Mouse (Mus musculus) hindbrain, embryonic 11.5 days (tissue): ENCODE measurements at regions not wholly inside any gene's neighbourhood (a gene's known extent, or its start where the extent isn't known, plus 50 kb on each side); places are given as distances from the start of the nearest gene placed in this dataset.
A peak's percentile ranks its signal among the peaks of the same experiment; 100 is the strongest.
"Not testable (repeated sequence)": the region's sequence is repeated elsewhere in the genome, so short reads cannot be mapped to it uniquely, and the experiment has no call there.

Experiments used
- ATAC-seq: fragments of 200-750 bp; cut with Nextera tagmentation; 2 replicates; pipeline ENCODE4 v1.8.0; 2017; ENCODE audit warnings: mild to moderate bottlenecking, moderate TSS enrichment, moderate library complexity; ENCODE audit not compliant: low FRiP score
- DNase-seq: peaks from one replicate; pipeline ENCODE4 v3.0.0-alpha.2; 2015; ENCODE audit warnings: low spot score
- H3K27ac ChIP-seq: fragments of 300-500 bp; sonication (generic); 2 replicates; pipeline ENCODE4 v1.5.1; 2014; ENCODE audit warnings: mild to moderate bottlenecking, low read depth, low read length
- H3K27me3 ChIP-seq: fragments of 300-500 bp; sonication (generic); 2 replicates; pipeline ENCODE4 v1.6.1; 2014; ENCODE audit warnings: mild to moderate bottlenecking, low read length, moderate library complexity, mixed read lengths; ENCODE audit not compliant: control insufficient read depth, insufficient read depth
- H3K36me3 ChIP-seq: fragments of 300-500 bp; sonication (generic); 2 replicates; pipeline ENCODE4 v1.6.1; 2014; ENCODE audit warnings: mild to moderate bottlenecking, low read length, moderate library complexity, mixed read lengths; ENCODE audit not compliant: control insufficient read depth, insufficient read depth
- H3K4me1 ChIP-seq: fragments of 300-500 bp; sonication (generic); replicated peaks from 2 replicates; pipeline ENCODE4 v1.6.1; 2014; ENCODE audit warnings: low read length, mixed read lengths; ENCODE audit not compliant: control insufficient read depth, insufficient read depth
- H3K4me2 ChIP-seq: fragments of 300-500 bp; sonication (generic); replicated peaks from 2 replicates; pipeline ENCODE4 v1.6.1; 2014; ENCODE audit warnings: mild to moderate bottlenecking, low read depth, low read length
- H3K4me3 ChIP-seq: fragments of 300-500 bp; sonication (generic); 2 replicates; pipeline ENCODE4 v1.5.1; 2014; ENCODE audit warnings: low read depth, low read length
- H3K9ac ChIP-seq: fragments of 300-500 bp; sonication (generic); 2 replicates; pipeline ENCODE4 v1.6.1; 2014; ENCODE audit warnings: low read depth, low read length
- H3K9me3 ChIP-seq: fragments of 300-500 bp; sonication (generic); 2 replicates; pipeline ENCODE4 v1.6.1; 2016; ENCODE audit warnings: low read length; ENCODE audit not compliant: control insufficient read depth
- WGBS: fragments of 180-500 bp; shearing (Covaris S2); extraction: QIAGEN DNeasy Blood & Tissue Kit; methylation state at CpG from one replicate; pipeline ENCODE4 v1.1.7; 2014; 5-methylcytosine and 5-hydroxymethylcytosine counted together

DNA sequence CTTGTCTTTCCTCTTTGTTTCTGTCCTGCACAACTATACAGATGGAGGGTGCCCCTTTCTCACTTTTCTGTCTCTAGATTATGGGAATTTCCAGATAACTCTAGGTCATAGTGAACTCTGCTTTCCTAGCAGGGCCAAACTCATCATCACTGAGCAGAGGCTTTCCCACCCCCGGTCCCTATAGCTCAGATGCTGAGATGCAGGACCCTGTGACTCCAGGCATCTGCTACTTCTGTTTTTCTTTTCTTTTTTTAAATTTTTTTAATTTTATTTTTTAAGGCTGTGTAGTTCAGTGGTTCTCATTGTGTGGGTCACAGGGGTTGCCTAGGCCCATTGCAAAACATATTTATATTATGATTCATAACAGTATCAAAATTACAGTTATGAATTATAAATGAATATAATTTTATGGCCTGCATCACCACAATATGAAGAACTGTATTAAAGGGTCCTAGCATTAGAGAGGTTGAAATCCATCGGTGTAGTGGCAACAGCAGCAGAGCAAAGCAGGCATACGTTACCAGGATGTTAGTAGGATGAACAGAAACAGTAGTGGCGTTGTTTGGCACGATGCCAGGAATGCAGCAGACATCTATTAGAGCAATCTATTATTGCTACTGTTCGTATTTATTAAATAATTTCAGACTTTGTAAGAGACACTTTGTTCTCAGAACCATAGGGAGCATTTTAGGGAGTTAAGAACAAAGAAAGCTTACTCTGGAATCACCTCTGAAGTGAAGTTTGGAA is 343.8 kb downstream of the Edem1 start:
- Histone ChIP-seq H3K27me3 (no peaks in the 10 kb centered on the region), H3K9ac (no peak overlapping the region), H3K4me1 (no peaks in the 10 kb centered on the region), H3K27ac (no peak overlapping the region), H3K36me3 (no peaks in the 10 kb centered on the region), H3K4me3 (no peak overlapping the region), H3K4me2 (no peak overlapping the region), H3K9me3 (no peaks in the 10 kb centered on the region)
- peak; percentile 30; the same call in 1 of the 2 replicates for ATAC-seq
- DNase-seq, result peak; percentile 21
- WGBS, result 75% methylated on average over 6 of the region's 6 CpGs

DNA sequence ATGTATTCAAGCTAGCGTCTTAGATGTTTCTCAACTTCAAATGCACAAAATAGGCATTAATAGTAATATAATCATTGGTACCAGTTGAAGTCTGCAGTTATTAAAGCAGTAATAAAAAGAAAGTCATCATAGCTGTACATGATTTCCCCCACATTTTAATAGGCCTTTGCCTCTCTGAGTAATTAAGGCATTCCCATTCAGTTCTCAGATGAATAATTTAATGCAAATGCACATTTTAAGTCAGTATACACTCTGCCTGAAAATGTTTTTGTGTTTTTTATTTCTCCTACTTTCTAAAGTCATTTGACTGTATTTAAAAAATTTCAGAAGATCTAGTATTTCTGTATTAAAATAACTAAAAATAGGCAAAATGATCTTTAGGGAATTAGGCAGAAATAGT is 344.6 kb downstream of the Edem1 start:
- Histone ChIP-seq H3K4me3 (no peak overlapping the region), H3K27me3 (no peaks in the 10 kb centered on the region), H3K9me3 (no peaks in the 10 kb centered on the region), H3K36me3 (no peaks in the 10 kb centered on the region), H3K4me1 (no peaks in the 10 kb centered on the region), H3K27ac (no peak overlapping the region), H3K9ac (no peak overlapping the region), H3K4me2 (no peak overlapping the region)
- WGBS, result 95% methylated on average over 1 of the region's 1 CpGs
- DNase-seq, result no peak
- ATAC-seq, result no peak

DNA sequence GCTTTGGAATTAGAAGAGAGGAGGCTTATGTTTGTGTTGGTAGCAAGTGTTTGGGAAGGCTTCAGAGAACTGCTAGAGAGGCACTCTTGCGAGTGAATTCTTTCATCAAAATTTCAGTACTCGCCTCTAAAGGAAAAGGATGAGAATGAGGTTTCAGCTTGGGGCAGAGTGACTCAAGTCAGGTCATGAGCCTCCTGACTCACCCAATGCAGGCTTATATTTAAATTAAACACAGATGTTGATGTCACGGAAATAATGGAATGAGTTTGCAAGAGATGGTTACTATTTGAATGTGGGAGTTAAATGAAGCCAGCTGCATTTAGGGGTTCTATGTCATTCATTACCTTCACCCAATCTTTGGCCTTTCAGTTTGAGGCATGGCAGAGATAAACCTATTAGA is 348.4 kb downstream of the Edem1 start:
- Histone ChIP-seq H3K4me2 (no peak overlapping the region), H3K36me3 (no peaks in the 10 kb centered on the region), H3K27me3 (no peaks in the 10 kb centered on the region), H3K9me3 (no peaks in the 10 kb centered on the region), H3K4me3 (no peak overlapping the region), H3K4me1 (no peaks in the 10 kb centered on the region), H3K9ac (no peak overlapping the region), H3K27ac (no peak overlapping the region)
- DNase-seq (no peak), ATAC-seq (no peak)
- 72% methylated on average over 3 of the region's 3 CpGs for WGBS

DNA sequence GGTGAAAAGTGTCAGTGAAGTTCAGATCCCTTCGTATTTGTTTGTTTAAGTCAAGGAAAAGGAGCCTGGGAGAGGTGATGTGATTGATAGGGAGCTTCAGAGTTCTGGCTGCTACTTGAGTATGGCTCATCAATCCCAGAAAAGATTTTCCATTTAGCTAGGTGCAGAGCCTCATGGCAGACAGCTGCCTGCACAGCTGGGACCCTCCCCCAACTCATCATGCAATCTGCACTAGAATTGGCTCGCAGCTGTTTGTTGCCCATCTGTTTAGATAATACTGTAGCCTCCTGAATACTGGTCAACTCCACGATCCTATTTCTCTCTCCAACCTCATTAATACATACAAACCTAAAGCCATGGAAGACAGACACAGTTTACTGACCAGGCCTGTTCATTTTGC is 354.4 kb downstream of the Edem1 start:
- H3K4me3 ChIP-seq, result no peak overlapping the region
- DNase-seq (peak; percentile 16), ATAC-seq (peak; percentile 63)
- no peak overlapping the region for H3K4me2 ChIP-seq
- H3K27me3 ChIP-seq, result no peaks in the 10 kb centered on the region
- H3K27ac ChIP-seq, result no peak overlapping the region
- H3K36me3 ChIP-seq, result no peaks in the 10 kb centered on the region
- H3K4me1 ChIP-seq, result no peaks in the 10 kb centered on the region
- 69% methylated on average over 3 of the region's 3 CpGs for WGBS
- no peak overlapping the region for H3K9ac ChIP-seq
- no peaks in the 10 kb centered on the region for H3K9me3 ChIP-seq

DNA sequence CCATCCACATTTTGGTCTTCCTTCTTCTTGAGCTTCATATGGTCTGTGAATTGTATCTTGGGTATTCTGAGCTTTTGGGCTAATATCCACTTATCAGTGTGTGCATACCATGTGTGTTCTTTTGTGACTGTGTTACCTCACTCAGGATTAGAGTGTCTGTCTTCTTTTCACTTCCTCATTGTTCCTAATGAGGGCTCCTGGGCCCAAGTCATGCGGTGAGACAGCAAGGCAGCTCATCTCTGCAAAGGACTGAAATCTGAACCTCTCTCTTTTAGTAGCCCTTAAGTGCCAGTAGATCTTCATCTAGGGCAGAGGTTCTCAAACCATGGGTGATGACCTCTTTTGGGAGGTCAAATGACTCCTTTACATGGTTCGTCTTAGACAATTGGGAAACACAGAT is 364.6 kb downstream of the Edem1 start:
- H3K4me1 ChIP-seq, H3K36me3 ChIP-seq, DNase-seq, H3K27me3 ChIP-seq, H3K4me2 ChIP-seq, ATAC-seq, H3K9me3 ChIP-seq, H3K4me3 ChIP-seq, H3K9ac ChIP-seq, H3K27ac ChIP-seq: not testable (repeated sequence)
- WGBS, result 87% methylated on average over 2 of the region's 2 CpGs

DNA sequence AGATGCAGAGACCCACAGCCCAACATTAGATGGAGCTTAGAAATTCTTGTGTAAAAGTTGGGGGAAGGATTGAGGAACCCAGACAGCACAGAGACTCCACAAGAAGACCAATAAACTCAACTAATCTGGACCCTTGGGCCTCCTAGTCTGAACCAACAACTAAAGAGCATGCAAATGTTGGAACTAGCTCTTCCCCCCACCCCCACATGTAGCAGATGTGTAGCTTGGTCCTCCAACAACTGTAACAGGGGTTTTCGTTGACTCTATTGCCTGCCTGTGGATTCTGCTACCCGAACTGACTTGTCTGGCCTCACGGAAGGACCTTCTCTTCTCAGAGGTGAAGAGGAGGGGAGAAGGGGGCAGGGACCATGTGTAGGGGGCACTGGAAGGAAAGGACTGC is 365.2 kb downstream of the Edem1 start:
- 87% methylated on average over 3 of the region's 3 CpGs for WGBS
- H3K9ac ChIP-seq, result no peak overlapping the region
- no peak overlapping the region for H3K4me2 ChIP-seq
- no peaks in the 10 kb centered on the region for H3K27me3 ChIP-seq
- ATAC-seq, result no peak
- no peak overlapping the region for H3K27ac ChIP-seq
- no peaks in the 10 kb centered on the region for H3K9me3 ChIP-seq
- H3K36me3 ChIP-seq, result no peaks in the 10 kb centered on the region
- H3K4me1 ChIP-seq, result no peaks in the 10 kb centered on the region
- no peak overlapping the region for H3K4me3 ChIP-seq
- no peak for DNase-seq

DNA sequence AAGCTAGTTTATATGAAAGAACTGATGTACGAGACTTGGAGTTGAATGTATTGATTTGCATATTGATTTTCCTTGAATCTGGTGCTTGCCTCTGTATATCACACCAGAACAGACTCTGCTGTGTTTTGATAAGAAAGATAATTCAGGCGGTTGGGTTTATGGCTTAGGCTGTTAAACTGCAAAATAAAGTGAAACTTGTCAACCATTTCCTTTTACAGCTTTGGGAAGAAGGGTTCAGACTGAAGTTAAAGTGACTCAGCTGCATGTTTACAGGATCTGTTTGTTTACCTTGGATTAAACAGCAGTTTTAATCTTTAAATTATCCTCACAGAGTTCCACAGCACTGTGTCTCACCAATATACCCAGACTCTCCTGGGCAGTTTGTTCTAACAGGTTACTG is 381.3 kb downstream of the Edem1 start:
- 75% methylated on average over 2 of the region's 2 CpGs for WGBS
- H3K9me3 ChIP-seq, result no peaks in the 10 kb centered on the region
- no peak overlapping the region for H3K27ac ChIP-seq
- H3K27me3 ChIP-seq, result no peaks in the 10 kb centered on the region
- no peak overlapping the region for H3K4me2 ChIP-seq
- ATAC-seq (no peak), DNase-seq (no peak)
- no peak overlapping the region for H3K9ac ChIP-seq
- no peaks in the 10 kb centered on the region for H3K4me1 ChIP-seq
- H3K36me3 ChIP-seq, result no peaks in the 10 kb centered on the region
- H3K4me3 ChIP-seq, result no peak overlapping the region

DNA sequence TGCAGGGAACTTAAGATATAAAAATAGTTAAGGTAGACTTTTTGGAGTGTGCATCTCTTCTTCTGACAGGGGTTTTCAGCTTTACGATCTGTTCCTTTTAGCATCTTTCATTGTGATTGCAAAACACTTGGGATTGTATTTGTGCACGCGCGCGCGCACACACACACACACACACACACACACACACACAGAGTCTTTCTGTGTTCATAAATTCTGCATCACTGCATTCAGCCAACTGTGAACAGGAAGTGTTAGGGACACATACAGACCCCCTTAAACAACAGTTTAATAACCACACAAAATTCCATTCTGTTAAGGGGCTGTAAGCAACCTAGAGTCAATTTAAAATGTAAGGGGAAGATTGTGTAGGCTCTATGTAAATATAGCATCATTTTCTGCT is 401.9 kb downstream of the Edem1 start:
- DNase-seq, result no peak
- ATAC-seq, result no peak

DNA sequence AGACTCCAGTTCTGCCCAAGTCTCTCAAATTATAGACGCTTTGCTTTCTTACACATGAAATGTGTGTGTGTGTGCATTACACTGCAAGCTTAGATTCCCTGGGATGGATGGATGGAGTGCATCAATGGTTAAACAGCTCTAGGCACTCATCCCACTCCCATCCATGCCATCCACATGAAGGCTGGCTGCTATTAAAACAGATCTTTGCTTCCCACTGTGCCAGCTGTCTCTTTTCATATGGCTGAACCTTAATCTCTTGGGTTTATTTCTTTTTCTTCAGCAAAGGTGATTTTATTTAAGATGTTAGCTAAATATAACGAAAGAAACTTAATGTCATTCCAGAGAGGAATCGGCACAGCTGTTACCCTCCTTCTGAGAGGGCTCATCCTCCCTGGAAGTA is 405.0 kb downstream of the Edem1 start:
- Histone ChIP-seq H3K27ac (no peak overlapping the region), H3K4me2 (no peak overlapping the region), H3K36me3 (no peaks in the 10 kb centered on the region), H3K4me1 (no peaks in the 10 kb centered on the region), H3K9me3 (no peaks in the 10 kb centered on the region), H3K27me3 (no peaks in the 10 kb centered on the region), H3K9ac (no peak overlapping the region), H3K4me3 (no peak overlapping the region)
- 87% methylated on average over 3 of the region's 3 CpGs for WGBS
- no peak for DNase-seq
- no peak for ATAC-seq

More for the DNA sequence above, 401.9 kb downstream of the Edem1 start:
- H3K36me3 ChIP-seq, result no peaks in the 10 kb centered on the region
- H3K9ac ChIP-seq, result no peak overlapping the region
- no peaks in the 10 kb centered on the region for H3K4me1 ChIP-seq
- H3K27ac ChIP-seq, result no peak overlapping the region
- no peak overlapping the region for H3K4me2 ChIP-seq
- no peaks in the 10 kb centered on the region for H3K9me3 ChIP-seq
- no peak overlapping the region for H3K4me3 ChIP-seq
- no peaks in the 10 kb centered on the region for H3K27me3 ChIP-seq
- 91% methylated on average over 6 of the region's 6 CpGs for WGBS
